Mouse (Mus musculus) cerebellum, adult 11-12 months (tissue): Measurements from ENCODE around the gene Hoxb9.
A peak's percentile ranks its signal among the peaks of the same experiment; 100 is the strongest.

Experiments
- DNase-seq: peaks from one replicate; pipeline ENCODE4 v3.0.0; 2022

Hoxb9 gene

GRCm38 (mm10) chr11:96300354-96301063 lies 29.3 kb downstream of the Hoxb9 start:
- DNase-seq, result no peak

GRCm38 (mm10) chr11:96301064-96301431 lies 29.8 kb downstream of the Hoxb9 start:
- no peak for DNase-seq

- peak; percentile 39 for DNase-seq
Measured at GRCm38 (mm10) chr11:96301837-96302236, 30.6 kb downstream of the Hoxb9 start.

- no peak for DNase-seq
Measured at GRCm38 (mm10) chr11:96302381-96303150, 31.3 kb downstream of the Hoxb9 start.

GRCm38 (mm10) chr11:96303151-96304099 lies 32.2 kb downstream of the Hoxb9 start, which contains the start of gene Hoxb5:
Gene Hoxb5, plus strand, starts transcription at chr11:96303336.
- DNase-seq, result no peak

- DNase-seq, result no peak
Measured at GRCm38 (mm10) chr11:96304381-96305195, 33.3 kb downstream of the Hoxb9 start.

GRCm38 (mm10) chr11:96305505-96306182 lies 34.4 kb downstream of the Hoxb9 start:
- no peak for DNase-seq

- no peak for DNase-seq
Measured at GRCm38 (mm10) chr11:96306183-96306907, 35.1 kb downstream of the Hoxb9 start.

- no peak for DNase-seq
Measured at GRCm38 (mm10) chr11:96306908-96307269, 35.6 kb downstream of the Hoxb9 start.

- DNase-seq, result no peak
Measured at GRCm38 (mm10) chr11:96308763-96309162, 37.5 kb downstream of the Hoxb9 start.

GRCm38 (mm10) chr11:96309288-96309687 lies 38.0 kb downstream of the Hoxb9 start:
- DNase-seq, result no peak

- no peak for DNase-seq
Measured at GRCm38 (mm10) chr11:96310183-96310938, 39.1 kb downstream of the Hoxb9 start.

GRCm38 (mm10) chr11:96311097-96311496 lies 39.8 kb downstream of the Hoxb9 start:
- DNase-seq, result no peak

- no peak for DNase-seq
Measured at GRCm38 (mm10) chr11:96311520-96312417, 40.5 kb downstream of the Hoxb9 start.

- no peak for DNase-seq
Measured at GRCm38 (mm10) chr11:96313134-96313533, 41.9 kb downstream of the Hoxb9 start.

GRCm38 (mm10) chr11:96313806-96314428 lies 42.7 kb downstream of the Hoxb9 start:
- no peak for DNase-seq

GRCm38 (mm10) chr11:96314671-96315343 lies 43.5 kb downstream of the Hoxb9 start:
- DNase-seq, result no peak

- no peak for DNase-seq
Measured at GRCm38 (mm10) chr11:96315344-96315681, 44.1 kb downstream of the Hoxb9 start.
